Mouse (Mus musculus): Measurements from ENCODE around the gene Pde8a.

Gene Pde8a

DNA sequence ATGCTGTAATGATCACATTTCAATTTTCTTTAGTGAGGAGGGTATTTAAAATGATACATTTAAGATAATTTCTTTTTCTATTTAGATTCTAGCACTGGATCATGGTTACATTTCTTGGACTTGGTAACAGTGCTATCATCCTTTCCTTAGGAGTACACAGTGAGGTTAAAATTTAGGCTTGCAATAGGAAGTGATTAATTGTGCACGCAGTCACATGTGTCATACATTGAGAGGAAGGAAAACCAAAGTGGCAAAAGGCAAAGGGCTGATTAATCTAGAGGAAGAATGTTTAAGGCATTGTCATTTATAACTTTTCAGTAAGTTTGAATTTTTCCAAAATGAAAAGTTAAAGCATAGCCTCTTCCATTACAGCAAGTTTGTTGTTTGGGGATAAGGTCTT lies 67.8 kb downstream of the Pde8a start:
- no peak for DNase-seq

DNA sequence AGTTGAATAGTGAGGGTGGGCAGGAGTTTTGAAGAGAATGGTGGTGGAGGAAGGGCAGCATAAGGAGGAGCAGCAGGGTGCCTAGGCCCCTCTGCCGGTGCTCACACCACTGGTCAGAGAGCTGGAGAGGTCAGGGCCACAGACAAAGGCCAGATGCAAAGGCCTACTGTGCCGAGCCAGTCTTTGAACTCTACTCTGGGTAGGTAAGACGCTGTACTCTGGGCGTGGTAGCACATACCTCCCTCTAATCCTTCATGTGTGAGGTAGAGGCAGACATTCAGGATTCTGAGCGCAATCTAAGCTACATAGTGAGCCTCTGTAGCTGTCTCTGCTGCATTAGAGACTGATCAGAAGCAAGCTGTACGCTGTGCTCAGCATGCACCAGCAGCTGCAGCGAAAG lies 73.1 kb downstream of the Pde8a start:
- no peak for DNase-seq

DNA sequence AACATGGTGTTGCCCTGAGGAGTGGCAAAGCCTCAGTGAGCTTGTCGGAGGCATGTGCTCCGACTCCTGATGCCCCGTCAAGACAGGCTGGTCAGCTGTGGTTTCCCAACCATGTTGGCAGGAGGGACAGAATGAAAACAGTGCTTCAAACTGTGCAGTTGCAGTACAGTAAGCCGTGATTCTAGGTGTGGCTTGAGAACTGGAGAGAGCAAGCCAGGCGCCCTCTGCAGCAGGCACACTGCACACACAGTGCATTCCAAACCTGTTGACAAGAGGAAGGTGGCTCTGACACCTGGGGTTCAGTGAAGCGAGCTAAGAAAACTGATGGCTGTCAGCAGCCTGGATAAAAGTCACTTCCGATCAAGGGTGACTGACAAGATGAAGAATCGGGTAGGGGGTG lies 73.5 kb downstream of the Pde8a start:
- no peak for DNase-seq

DNA sequence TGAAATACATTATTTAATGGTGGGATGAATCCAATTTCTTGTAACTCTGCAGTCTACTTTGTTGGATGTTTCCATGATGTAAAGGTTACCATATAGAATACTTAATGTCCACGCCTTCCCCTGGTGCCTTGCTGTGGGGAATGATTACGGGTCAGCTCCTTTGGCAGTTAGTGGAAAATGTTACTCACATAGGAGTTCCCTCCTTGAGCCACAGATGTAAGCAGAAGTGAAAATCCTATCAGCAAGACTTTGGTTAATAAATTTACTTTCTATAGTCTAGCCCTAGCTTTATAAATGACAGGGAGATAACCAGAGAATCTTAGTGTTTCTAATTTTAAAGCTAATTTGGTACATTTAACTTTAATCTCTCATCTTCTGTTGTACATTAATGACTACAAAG lies 81.8 kb downstream of the Pde8a start:
- no peak for DNase-seq

- no peak for DNase-seq
Measured at GRCm38 (mm10) chr7:81298206-81298605, 84.8 kb downstream of the Pde8a start.

DNA sequence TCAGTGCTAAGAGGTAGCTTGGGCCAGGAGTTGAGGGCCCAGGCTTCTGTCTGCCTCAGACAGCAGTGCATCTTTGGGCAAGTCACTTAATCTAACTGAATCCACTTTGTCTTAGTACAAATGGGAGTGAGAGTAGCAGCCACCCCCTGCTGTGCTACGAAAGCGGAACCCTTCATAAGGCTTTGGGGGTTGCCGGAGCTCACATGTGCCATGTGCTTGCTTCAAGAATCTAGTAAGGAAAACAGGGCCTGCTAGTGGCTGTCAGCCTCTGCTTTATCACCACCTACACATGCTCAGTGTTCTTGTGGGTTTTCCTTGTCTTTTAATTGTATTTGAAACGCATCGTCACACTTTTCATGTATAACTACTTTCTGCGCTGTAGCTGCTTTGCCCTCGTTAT lies 87.9 kb downstream of the Pde8a start:
- DNase-seq = no peak

DNA sequence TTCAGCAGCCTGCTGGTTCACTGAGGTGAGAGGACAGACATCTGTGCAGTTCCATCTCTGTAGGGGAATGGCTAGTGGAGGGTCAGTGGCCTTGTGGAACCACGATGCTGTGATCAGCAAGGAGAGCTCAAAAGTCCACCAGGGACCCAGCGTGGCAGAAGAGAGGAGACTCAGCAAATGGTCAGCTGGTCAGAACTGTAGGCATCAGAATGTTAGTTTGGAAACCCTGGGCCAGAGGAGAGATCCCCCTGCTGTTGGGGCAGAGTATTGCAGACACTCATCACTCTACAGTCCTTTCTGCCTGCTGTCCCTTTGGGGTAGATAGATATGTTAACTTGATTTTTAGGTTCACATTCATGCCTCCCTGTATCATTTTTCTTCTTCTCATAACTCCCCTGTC lies 90.3 kb downstream of the Pde8a start:
- no peak for DNase-seq

GRCm38 (mm10) chr7:81304100-81304499 lies 90.7 kb downstream of the Pde8a start:
- DNase-seq = no peak

DNA sequence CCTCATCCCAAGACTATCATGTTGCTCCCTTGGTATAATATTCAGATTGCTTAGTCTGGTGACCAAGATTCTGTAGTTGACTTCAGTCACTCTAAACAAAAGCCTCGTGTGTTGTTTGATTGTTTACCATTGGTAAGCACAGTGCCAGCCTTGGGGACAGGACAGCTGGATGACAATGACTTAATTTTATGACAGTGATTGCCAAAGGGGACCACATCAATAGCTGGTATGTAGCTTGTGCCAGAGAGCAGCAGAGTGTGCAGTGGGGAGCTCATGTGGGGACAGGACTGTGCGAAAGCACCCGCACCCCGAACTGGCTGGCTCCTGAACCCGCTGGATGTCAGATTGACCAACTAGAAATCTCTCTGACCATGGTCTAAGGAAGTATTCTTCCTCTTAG lies 91.3 kb downstream of the Pde8a start:
- peak; percentile 7 for DNase-seq

- no peak for DNase-seq
Measured at GRCm38 (mm10) chr7:81307735-81308134, 94.3 kb downstream of the Pde8a start.

DNA sequence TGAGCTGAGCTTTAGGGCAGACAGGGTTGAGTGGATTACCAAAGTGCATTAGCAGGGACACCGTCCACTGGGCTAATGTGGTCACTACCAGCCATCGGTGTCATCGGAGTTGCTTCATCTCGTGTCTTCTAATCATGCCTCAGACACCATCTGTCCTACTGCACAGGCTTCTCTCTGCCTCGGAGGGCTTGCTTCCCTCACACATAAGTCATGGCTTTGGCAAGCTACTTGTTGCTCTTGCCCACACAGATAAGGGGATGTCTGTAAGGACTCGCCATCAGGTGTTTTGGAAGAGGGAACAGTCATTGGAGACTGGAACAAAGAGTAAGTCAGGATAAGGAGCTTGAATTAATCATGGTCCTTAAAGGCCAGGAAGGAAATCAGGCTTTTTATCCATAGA lies 95.9 kb downstream of the Pde8a start:
- DNase-seq = no peak

GRCm38 (mm10) chr7:81311130-81311529 lies 97.7 kb downstream of the Pde8a start:
- DNase-seq = no peak

DNA sequence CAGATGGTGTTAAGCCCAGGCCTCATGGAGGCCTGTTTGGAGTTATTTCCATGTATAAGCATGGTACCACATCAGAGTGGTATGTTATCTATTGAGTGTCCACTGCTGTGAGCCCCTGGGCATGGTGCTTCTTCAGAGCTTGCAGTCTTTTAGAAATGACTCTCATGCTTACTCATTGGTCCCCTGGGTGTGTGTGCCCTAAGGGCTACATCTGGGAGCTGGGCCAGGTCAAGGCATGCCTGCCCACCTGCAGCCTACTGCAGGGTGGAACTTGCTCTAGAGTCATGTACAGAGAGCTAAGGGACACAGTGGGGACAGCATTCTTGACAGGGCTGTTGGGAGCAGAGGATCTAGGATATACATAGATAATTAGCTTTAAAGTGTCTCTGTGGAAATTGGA lies 98.2 kb downstream of the Pde8a start:
- no peak for DNase-seq

DNA sequence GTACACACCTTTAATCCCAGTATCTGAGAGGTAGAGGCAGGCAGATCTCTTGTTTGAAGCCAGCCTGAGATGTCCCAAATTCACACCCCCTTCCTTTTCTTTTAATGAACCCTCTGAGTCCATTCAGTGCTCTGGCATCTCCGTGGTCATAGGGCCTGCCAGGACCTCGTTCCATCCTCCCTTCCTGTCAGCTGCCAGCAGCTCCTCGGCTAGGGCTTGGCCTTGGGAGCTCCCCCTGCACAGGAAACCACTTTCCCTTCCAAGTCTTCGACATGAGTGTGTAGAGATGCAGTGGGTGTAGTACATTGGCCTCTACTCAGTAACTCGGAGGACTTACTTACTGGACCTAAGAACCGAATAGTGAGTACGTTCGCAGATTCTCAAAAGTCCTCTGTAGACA lies 102.2 kb downstream of the Pde8a start:
- no peak for DNase-seq

DNA sequence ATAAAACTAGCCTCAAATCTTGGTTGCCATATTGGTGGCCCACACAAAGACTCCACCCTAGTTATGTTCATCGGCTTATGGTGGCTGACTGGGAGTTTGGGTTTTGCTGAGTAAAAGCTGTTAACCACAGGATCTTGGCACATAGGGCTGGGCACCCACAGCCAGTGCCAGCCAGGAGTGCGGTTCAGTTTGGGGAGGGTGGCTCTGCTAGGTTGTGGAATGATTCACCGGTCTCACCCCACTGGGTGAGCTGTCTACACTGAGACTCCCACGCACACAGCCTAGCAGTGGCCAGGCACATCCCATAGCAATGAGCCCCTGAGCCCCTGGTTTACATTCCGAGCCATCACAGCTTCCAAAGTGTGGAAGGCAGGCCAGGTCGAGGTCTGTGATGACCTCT lies 106.4 kb downstream of the Pde8a start:
- DNase-seq = no peak

- no peak for DNase-seq
Measured at GRCm38 (mm10) chr7:81321776-81322175, 108.4 kb downstream of the Pde8a start.

DNA sequence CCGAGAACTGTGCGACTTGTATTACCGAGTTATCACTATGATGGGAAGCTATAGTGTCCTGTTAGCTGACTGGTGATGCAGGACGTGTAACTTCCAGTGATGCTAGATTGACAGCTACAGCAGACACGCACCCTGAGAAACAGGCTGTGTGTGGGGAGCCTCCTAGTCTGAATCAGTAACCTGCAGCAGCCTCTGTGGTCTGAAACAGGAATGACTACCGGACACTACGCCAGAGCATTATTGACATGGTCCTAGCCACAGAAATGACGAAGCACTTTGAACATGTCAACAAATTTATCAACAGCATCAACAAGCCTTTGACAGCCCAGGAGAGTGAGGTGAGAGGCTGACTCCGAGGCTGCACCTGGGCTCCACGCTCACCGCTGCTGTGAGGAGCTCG lies 112.6 kb downstream of the Pde8a start:
- no peak for DNase-seq

- no peak for DNase-seq
Measured at GRCm38 (mm10) chr7:81326859-81327258, 113.5 kb downstream of the Pde8a start.

- no peak for DNase-seq
Measured at GRCm38 (mm10) chr7:81327661-81328060, 114.3 kb downstream of the Pde8a start.

- DNase-seq = no peak
Measured at GRCm38 (mm10) chr7:81330767-81331166, 117.4 kb downstream of the Pde8a start.

DNA sequence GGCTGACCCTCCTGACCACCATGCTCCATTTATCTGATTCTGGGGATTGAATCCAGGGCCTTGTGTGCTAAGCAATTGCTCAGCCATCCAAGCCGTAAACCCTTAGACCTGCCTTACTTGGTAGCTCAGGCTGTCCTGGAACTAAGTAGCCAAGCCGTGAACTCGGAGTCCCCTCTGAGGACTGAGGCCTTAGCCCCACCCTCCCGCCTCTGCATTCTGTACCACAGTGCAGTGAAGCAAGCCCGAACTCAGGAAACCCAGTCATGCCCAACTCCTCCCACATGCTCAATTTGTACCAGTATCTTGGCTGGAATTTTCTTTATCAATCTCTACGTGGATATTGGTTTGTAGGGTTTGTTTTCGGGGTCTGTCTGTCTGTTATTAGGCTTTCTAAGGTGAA lies 118.5 kb downstream of the Pde8a start:
- no peak for DNase-seq

GRCm38 (mm10) chr7:81335705-81336431 lies 122.5 kb downstream of the Pde8a start:
- no peak for DNase-seq

DNA sequence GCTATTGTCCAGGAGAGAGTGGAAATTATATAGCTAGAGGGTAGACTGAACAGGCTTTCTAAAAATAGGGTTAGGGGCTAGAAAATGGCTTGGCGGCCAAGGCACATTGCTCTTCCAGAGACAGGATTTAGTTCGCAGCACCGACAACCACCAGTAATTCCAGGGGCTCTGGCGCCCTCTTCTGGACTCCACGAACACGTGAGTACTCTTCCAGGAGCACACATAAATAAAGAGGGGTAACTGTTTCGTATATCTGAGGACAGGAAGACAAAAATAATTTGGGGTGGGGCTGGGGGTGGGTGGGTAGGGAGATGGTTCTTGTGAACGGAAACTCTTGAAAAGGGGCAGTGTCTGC lies 123.0 kb downstream of the Pde8a start:
- DNase-seq = no peak

GRCm38 (mm10) chr7:81337785-81338521 lies 124.6 kb downstream of the Pde8a start:
- no peak for DNase-seq

- DNase-seq = no peak
Measured at GRCm38 (mm10) chr7:81338522-81338873, 125.1 kb downstream of the Pde8a start.
